8 mouse cellular contexts compared by ENCODE assay signal in genomic region chr16:18587847-18588737, GRCm38 (mm10). TPM values are rescaled to one million over a fixed set of nuclear protein-coding genes. Genes with fewer than 3 reads are reported as not detected.
DNase-seq lines count a peak whose midpoint lies in the region; ATAC-seq lines count a peak whose summit lies in the region.

No protein-coding gene starts in this region.

- peak overlapping the region; percentile 25 for H3K4me3 ChIP-seq in kidney, embryonic 16.5 days (ENCODE audit: low read length)
- peak overlapping the region; percentile 53 for H3K4me3 ChIP-seq in embryonic facial prominence, embryonic 12.5 days
- H3K4me3 ChIP-seq in intestine, embryonic 14.5 days (ENCODE audit: low read depth, low read length), result peak overlapping the region; percentile 37
- H3K4me3 ChIP-seq in neural tube, embryonic 13.5 days, result peak overlapping the region; percentile 36

- peaks cover 42% of the 10 kb centered on the region for H3K4me1 ChIP-seq in kidney, embryonic 16.5 days (ENCODE audit: insufficient read depth, low read length)
- peaks cover 28% of the 10 kb centered on the region for H3K4me1 ChIP-seq in embryonic facial prominence, embryonic 12.5 days
- H3K4me1 ChIP-seq in intestine, embryonic 14.5 days (replicated peaks; ENCODE audit: control insufficient read depth, insufficient read depth, low read length), result peaks cover 28% of the 10 kb centered on the region
- H3K4me1 ChIP-seq in neural tube, embryonic 13.5 days (replicated peaks), result peaks cover 50% of the 10 kb centered on the region

- peak overlapping the region; percentile 42 for H3K4me2 ChIP-seq in kidney, embryonic 16.5 days (replicated peaks; ENCODE audit: low read depth, low read length)
- H3K4me2 ChIP-seq in embryonic facial prominence, embryonic 12.5 days (replicated peaks), result peak overlapping the region; percentile 82
- H3K4me2 ChIP-seq in intestine, embryonic 14.5 days (ENCODE audit: low read length), result peak overlapping the region; percentile 32
- peak overlapping the region; percentile 35 for H3K4me2 ChIP-seq in neural tube, embryonic 13.5 days

- no peak overlapping the region for H3K9ac ChIP-seq in kidney, embryonic 16.5 days (replicated peaks; ENCODE audit: low read length)
- peak overlapping the region; percentile 44; the same call in 1 of the 2 replicates for H3K9ac ChIP-seq in embryonic facial prominence, embryonic 12.5 days
- H3K9ac ChIP-seq in intestine, embryonic 14.5 days (ENCODE audit: low read length), result no peak overlapping the region
- no peak overlapping the region for H3K9ac ChIP-seq in neural tube, embryonic 13.5 days

- no peaks in the 10 kb centered on the region for H3K36me3 ChIP-seq in kidney, embryonic 16.5 days (ENCODE audit: insufficient read depth, low read length)
- no peaks in the 10 kb centered on the region for H3K36me3 ChIP-seq in embryonic facial prominence, embryonic 12.5 days
- no peaks in the 10 kb centered on the region for H3K36me3 ChIP-seq in intestine, embryonic 14.5 days (ENCODE audit: control insufficient read depth, insufficient read depth, low read length)
- H3K36me3 ChIP-seq in neural tube, embryonic 13.5 days, result no peaks in the 10 kb centered on the region

- peak; percentile 28; the same call in 1 of the 2 replicates for ATAC-seq in kidney, embryonic 16.5 days (ENCODE audit: low FRiP score, low TSS enrichment)
- no peak for ATAC-seq in embryonic facial prominence, embryonic 12.5 days (ENCODE audit: insufficient number of reproducible peaks, insufficient read depth, low FRiP score, low TSS enrichment)
- ATAC-seq in intestine, embryonic 14.5 days (replicated peaks; ENCODE audit: low FRiP score, low TSS enrichment, low read depth), result 0 out of 2 replicates have a peak, but pooled peaks have one; percentile 28
- ATAC-seq in neural tube, embryonic 13.5 days (ENCODE audit: low read depth), result no peak

- 5% methylated on average over 51 of the region's 57 CpGs for whole genome bisulfite sequencing in kidney, embryonic 16.5 days
- WGBS in embryonic facial prominence, embryonic 12.5 days, result under 1% methylated on average over 57 of the region's 57 CpGs
- WGBS in intestine, embryonic 14.5 days, result 2% methylated on average over 50 of the region's 57 CpGs
- under 1% methylated on average over 57 of the region's 57 CpGs for WGBS in neural tube, embryonic 13.5 days

- H3K27ac ChIP-seq in kidney, embryonic 16.5 days (ENCODE audit: low read length), result no peak overlapping the region
- H3K27ac ChIP-seq in embryonic facial prominence, embryonic 12.5 days, result 0 out of 2 replicates have a peak overlapping the region, but pooled peaks have one; percentile 54
- H3K27ac ChIP-seq in intestine, embryonic 14.5 days (ENCODE audit: low read depth), result no peak overlapping the region
- H3K27ac ChIP-seq in neural tube, embryonic 13.5 days (replicated peaks), result no peak overlapping the region

- H3K9me3 ChIP-seq in kidney, embryonic 16.5 days (ENCODE audit: low read length), result no peaks in the 10 kb centered on the region
- no peaks in the 10 kb centered on the region for H3K9me3 ChIP-seq in embryonic facial prominence, embryonic 12.5 days
- no peaks in the 10 kb centered on the region for H3K9me3 ChIP-seq in intestine, embryonic 14.5 days (ENCODE audit: control insufficient read depth, low read length)
- H3K9me3 ChIP-seq in neural tube, embryonic 13.5 days, result no peaks in the 10 kb centered on the region

- no peak for DNase-seq in kidney, adult 8-10 months
- peak; percentile 81 for DNase-seq in intestine, embryonic 14.5 days (ENCODE audit: low spot score)
- DNase-seq in right cerebral cortex, postnatal 4 days, result no peak
- no peak for DNase-seq in spleen, adult 12 weeks (ENCODE audit: low spot score)
- DNase-seq in yolk sac, embryonic 10.5 days (ENCODE audit: low spot score), result no peak

- peaks cover 94% of the 10 kb centered on the region for H3K27me3 ChIP-seq in kidney, embryonic 16.5 days (ENCODE audit: insufficient read depth, low read length)
- peaks cover 97% of the 10 kb centered on the region for H3K27me3 ChIP-seq in embryonic facial prominence, embryonic 12.5 days
- peaks cover 97% of the 10 kb centered on the region for H3K27me3 ChIP-seq in intestine, embryonic 14.5 days (replicated peaks; ENCODE audit: control insufficient read depth, insufficient read depth, low read length)
- H3K27me3 ChIP-seq in neural tube, embryonic 13.5 days, result peaks cover 97% of the 10 kb centered on the region

RNA-seq across cellular contexts. Expression of gene Tbx1, which starts 2.4 kb away (rescaled TPM):
- polyA plus RNA-seq in kidney, embryonic 16.5 days (2015; fragmentation: Nextera tagmentation; extraction: Ambion mirVana), result 0.26 and 0.32 TPM in 2 replicates
- polyA plus RNA-seq in embryonic facial prominence, embryonic 12.5 days (2016; fragmentation: Nextera tagmentation; extraction: Ambion mirVana), result 19.6 and 21.9 TPM in 2 replicates
- polyA plus RNA-seq in intestine, embryonic 14.5 days (2014; fragmentation: Nextera tagmentation; extraction: Ambion mirVana), result 0.14 and 0.22 TPM in 2 replicates
- 1.5 and 2.2 TPM in 2 replicates for polyA plus RNA-seq in neural tube, embryonic 13.5 days (2015; fragmentation: Nextera tagmentation; extraction: Ambion mirVana)

RNA-seq across cellular contexts. Expression of gene Gp1bb, which starts 34.1 kb away (rescaled TPM):
- 0.96 and 1.3 TPM in 2 replicates for polyA plus RNA-seq in kidney, embryonic 16.5 days (2015; fragmentation: Nextera tagmentation; extraction: Ambion mirVana)
- polyA plus RNA-seq in embryonic facial prominence, embryonic 12.5 days (2016; fragmentation: Nextera tagmentation; extraction: Ambion mirVana), result 4.3 and 4.7 TPM in 2 replicates
- polyA plus RNA-seq in intestine, embryonic 14.5 days (2014; fragmentation: Nextera tagmentation; extraction: Ambion mirVana), result 1.9 and 2.0 TPM in 2 replicates
- polyA plus RNA-seq in neural tube, embryonic 13.5 days (2015; fragmentation: Nextera tagmentation; extraction: Ambion mirVana), result 9.5 and 13.6 TPM in 2 replicates

RNA-seq across cellular contexts. Expression of gene Gm49601, which starts 38.1 kb away (rescaled TPM):
- polyA plus RNA-seq in kidney, embryonic 16.5 days (2015; fragmentation: Nextera tagmentation; extraction: Ambion mirVana), result 2.1 and 2.6 TPM in 2 replicates
- 8.1 and 10.4 TPM in 2 replicates for polyA plus RNA-seq in embryonic facial prominence, embryonic 12.5 days (2016; fragmentation: Nextera tagmentation; extraction: Ambion mirVana)
- polyA plus RNA-seq in intestine, embryonic 14.5 days (2014; fragmentation: Nextera tagmentation; extraction: Ambion mirVana), result 2.0 and 2.2 TPM in 2 replicates
- polyA plus RNA-seq in neural tube, embryonic 13.5 days (2015; fragmentation: Nextera tagmentation; extraction: Ambion mirVana), result 14.1 and 19.2 TPM in 2 replicates

RNA-seq across cellular contexts. Expression of gene Sept5, which starts 41.7 kb away (rescaled TPM):
- 17.9 and 21.4 TPM in 2 replicates for polyA plus RNA-seq in kidney, embryonic 16.5 days (2015; fragmentation: Nextera tagmentation; extraction: Ambion mirVana)
- 45.5 and 47.2 TPM in 2 replicates for polyA plus RNA-seq in embryonic facial prominence, embryonic 12.5 days (2016; fragmentation: Nextera tagmentation; extraction: Ambion mirVana)
- 29.3 and 29.9 TPM in 2 replicates for polyA plus RNA-seq in intestine, embryonic 14.5 days (2014; fragmentation: Nextera tagmentation; extraction: Ambion mirVana)
- 163 and 189 TPM in 2 replicates for polyA plus RNA-seq in neural tube, embryonic 13.5 days (2015; fragmentation: Nextera tagmentation; extraction: Ambion mirVana)

Comparison
In these comparisons a context has a peak if more than half of its experiments do, and no peak if none do; other contexts are left out.
1. ATAC-seq: peak in kidney, embryonic 16.5 days (single experiment) and intestine, embryonic 14.5 days (single experiment); none in embryonic facial prominence, embryonic 12.5 days (single experiment) and neural tube, embryonic 13.5 days (single experiment).
2. H3K4me2 ChIP-seq: peak in every context shown above with its lines; median percentile 82 in embryonic facial prominence, embryonic 12.5 days; 42 in kidney, embryonic 16.5 days; 35 in neural tube, embryonic 13.5 days; 32 in intestine, embryonic 14.5 days.
3. Peak in every context shown above with its lines, with median percentiles within 50 percentile points of each other: H3K4me3 ChIP-seq.